Mouse (Mus musculus) erythroblast, embryonic 14.5 days (primary cell): ENCODE measurements around the gene Nmnat2.

Experiments used
- GATA1 ChIP-seq: IDR thresholded peaks from 2 replicates; pipeline ENCODE4 v1.6.1; 2012; ENCODE audit warnings: low read length, inconsistent platforms, mixed read lengths
- TAL1 ChIP-seq: IDR thresholded peaks from 3 replicates; pipeline ENCODE4 v1.6.1; 2012; ENCODE audit warnings: low read length, inconsistent platforms, mixed read lengths

DNA sequence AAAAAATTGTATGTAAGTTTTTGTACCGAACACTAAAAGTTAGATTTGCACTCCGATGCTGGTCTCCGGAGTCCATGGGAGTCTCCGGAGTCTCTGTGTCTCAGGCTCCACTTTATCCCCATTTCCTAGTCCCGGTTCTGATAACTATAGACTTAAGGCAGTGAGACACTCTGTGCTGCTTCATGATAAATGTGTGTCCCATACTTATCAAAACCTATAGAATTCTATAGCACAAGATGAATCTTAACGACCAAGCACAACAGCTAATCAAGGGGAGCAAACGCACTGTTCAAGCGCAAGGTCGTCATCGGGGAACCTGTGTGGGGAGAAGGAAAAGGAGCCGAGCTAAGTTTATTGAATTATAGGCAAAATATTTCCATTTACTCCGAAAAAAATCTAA is 117.2 kb downstream of the Nmnat2 start:
- TF ChIP-seq TAL1, result no peak
- TF ChIP-seq GATA1, result no peak
